Mouse (Mus musculus) forelimb bud, embryonic 11.5 days (tissue): ENCODE measurements around the gene Selenbp2.
"Not testable (repeated sequence)": the region's sequence is repeated elsewhere in the genome, so short reads cannot be mapped to it uniquely, and the experiment has no call there.

Experiments
- DNase-seq: peaks from one replicate; pipeline ENCODE4 v3.0.0-alpha.2; 2012; ENCODE audit warnings: low read depth, low spot score

Selenbp2 gene

DNA sequence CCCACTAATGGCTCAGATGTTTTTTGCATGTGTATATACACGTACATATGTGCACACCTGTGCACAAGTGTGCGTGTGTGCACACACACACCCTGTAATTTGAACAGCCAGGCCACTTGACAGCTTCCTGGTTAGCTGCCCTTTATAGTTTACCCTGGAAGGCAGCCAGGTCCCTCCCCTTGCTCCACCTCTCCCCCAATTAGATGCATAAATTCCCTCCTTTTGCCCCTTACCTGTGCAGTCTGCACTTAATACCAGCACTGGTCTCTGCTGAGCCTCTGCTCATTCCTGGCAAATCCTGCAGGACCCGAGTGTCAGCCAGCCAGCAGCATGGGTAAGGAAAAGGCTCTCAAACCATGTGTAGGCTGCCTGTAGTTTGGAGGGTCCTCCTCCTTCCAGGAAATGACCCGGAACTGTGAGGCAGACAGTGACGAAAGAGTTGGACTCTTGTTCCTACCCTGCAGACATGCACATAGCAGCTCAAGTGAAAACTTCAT lies at the start of gene Selenbp2:
Gene Selenbp2, plus strand, starts transcription at position 228 of the 497 bp plus-strand sequence.
- DNase-seq: no peak

DNA sequence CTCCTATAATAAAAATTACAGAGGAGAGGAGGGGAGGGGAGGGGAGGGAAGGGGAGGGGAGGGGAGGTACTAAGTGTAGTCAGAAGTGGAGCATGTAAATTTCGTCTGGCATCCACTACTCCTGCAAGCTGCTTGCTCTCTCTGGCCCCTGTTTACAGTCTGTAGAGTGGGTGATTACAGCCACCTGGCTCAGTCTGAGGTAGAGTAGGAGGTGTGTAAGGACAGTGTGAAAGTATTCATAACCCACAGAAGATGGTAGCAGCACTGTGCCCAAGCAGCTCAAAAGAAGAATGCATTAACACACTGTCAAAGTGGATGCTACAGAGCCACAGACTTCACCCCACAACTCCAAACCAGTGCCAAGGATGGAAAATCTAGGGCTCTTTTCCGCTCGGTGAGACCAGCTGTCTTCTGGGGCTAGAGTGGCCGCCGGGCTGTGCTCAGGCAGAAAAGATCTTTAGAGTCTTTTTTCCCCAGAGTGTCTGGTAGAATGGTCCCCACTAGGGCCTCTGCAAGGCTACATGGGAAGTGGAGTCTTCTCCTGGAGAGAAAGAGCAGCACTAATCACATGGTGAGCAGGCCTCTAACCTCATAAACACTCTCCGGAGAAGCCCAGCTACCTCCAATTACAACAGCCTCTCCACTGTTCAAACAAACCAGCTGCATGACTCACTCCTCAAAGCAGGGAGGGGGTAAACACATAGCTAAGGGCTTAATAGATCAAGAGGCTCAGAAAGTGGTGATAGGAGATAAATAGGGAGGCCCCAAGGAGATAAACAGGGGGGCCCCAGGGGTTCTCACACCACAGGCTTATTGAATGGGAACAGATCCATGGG lies 44.4 kb upstream of the Selenbp2 start:
- DNase-seq: peak; percentile 58

DNA sequence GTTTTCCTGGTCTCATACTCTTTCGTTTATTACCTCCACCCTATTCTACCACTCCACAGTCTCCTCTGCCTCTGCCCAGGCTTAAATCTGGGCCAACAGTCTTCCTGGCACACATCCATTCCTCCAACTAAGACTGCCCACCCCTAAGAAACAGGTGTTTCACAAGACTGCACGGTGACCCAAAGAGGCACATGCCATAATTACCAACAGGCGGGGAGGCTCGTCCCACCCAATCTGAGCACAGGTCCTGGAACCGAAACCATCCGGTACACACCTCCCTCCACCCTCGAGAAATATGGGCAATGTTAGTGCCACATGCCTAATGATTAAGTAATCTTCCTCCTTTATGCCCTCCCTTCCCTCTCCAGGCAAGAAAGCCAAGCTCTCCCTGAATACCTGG lies 42.9 kb upstream of the Selenbp2 start:
- DNase-seq: no peak

DNA sequence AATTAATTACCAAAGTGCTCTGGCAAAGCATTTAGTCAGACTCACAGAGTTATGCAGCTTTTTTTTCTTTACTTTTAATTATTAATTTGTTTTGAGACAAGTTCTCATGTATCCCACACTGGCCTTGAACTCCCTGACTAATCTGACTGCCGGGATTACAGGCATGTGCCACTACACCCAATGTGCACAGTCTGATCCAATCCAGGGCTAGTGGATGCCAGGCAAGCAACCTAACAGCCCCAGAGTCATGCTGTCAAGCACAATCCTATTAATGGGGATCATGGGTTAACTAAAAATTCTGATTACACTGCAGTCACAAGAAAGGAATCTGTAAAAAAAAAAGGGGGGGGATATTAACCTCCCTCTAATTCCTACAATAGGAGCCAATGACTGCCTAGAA lies 39.4 kb upstream of the Selenbp2 start:
- not testable (repeated sequence) for DNase-seq

DNA sequence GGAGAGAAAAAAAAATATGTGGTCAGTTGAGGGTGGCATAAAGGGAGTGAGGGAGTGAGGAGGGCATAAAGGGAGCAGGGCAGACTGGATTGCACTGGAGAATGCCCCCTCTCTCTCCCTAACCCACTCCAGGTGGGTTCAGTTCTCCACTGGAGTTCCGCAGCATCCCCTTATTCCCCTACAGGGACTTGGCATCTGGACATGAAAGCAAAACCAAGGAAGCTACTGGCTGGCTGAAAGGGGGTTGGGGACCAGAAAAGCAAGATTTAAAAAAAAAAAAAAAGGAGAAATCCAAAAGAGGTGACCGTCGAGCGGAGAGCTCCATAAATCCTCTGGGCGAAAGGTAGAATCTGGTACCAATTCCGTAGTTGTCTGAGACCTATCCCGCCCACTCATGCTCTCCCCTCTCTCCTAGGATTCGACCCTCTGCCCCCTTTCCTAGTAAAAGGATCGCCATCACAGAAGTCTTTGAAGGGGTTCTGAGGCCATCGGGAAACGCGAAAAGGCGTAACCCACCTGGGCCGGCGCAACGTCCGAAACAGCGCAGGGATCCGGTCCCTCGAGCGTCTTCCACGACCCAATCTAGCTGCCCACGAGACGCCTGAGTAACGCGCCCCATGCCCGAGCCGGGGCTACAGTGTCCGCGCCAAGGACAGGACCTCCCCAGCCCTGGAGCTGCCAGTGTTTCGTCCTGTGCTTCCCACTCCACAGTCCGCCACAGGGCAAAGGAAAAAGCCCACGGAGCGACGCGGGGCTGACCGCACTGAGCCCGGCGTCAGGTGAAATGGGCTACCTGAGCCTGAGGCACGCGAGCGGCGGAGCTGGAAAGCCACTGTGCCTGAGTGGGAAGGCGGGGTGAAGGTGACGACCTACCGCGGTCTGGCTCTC lies 35.3 kb upstream of the Selenbp2 start:
- not testable (repeated sequence) for DNase-seq

DNA sequence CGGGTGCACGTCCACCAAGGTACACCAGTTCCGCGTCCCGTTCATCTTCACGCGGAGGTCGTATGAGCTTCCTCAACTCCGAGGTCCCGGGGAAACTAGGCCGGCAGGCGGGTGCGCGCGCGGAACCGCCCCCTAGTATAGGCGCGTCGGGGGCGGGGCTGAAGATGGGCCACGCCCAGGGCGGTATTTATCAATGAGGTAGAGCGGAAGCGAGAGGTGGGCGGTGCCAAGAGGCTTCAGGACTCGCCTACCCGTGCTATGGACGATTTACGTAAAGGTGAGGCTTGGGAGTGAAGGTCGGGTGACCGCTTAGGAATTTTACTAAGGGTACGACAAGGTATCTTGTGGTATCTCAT lies 34.6 kb upstream of the Selenbp2 start, which contains the start of gene Tuft1:
Gene Tuft1, minus strand, starts transcription at position 133 of the 356 bp plus-strand sequence.
- DNase-seq: not testable (repeated sequence)

DNA sequence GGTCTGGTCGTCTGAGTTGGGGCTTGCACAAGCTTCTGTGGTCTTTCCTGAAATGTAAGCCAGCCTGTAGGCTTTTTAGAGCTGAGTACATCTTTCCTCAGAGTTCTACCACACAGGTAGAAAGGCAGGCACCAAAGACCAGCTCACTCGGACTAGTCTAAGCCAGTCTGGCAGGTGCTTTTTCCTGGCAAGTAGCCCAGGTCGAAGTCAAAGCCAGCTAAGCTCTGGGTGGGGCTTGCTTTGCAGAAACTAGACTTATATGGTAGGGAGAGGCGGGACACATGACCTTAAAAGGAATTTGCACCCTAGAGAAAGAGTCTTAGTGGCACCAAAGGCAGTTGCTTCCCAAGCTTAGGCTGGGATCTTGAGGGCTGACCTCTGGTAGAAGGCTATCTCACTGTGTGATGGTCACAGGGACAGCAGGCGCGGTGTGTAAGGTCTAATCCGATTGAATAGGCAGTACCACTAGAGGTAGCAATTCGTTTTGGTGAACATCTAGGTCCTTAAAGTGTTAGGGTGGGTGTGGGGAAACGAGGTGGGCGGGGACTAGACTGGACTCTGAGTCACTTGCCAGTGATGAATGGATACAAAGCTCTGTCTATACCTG lies 34.1 kb upstream of the Selenbp2 start:
- not testable (repeated sequence) for DNase-seq

DNA sequence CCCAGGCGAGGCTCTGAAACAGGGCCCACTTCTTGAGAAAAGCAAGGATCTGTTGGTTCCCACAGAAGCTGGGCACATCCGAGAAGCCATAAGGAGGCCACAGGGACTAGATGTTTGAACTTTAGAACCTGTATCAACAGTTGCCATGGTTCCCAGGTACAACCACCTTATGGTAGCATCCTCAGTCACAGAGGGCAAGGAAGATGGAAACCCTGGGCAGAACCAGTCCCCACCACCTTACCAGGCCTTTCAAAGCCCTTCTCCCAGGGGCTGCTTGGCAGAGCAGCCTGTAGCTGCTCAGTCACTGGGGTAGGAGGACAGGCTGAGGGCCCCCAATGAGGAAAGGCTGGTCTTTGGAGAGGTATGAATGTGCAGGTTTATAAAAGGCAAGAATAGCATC lies 32.5 kb upstream of the Selenbp2 start:
- DNase-seq: not testable (repeated sequence)

DNA sequence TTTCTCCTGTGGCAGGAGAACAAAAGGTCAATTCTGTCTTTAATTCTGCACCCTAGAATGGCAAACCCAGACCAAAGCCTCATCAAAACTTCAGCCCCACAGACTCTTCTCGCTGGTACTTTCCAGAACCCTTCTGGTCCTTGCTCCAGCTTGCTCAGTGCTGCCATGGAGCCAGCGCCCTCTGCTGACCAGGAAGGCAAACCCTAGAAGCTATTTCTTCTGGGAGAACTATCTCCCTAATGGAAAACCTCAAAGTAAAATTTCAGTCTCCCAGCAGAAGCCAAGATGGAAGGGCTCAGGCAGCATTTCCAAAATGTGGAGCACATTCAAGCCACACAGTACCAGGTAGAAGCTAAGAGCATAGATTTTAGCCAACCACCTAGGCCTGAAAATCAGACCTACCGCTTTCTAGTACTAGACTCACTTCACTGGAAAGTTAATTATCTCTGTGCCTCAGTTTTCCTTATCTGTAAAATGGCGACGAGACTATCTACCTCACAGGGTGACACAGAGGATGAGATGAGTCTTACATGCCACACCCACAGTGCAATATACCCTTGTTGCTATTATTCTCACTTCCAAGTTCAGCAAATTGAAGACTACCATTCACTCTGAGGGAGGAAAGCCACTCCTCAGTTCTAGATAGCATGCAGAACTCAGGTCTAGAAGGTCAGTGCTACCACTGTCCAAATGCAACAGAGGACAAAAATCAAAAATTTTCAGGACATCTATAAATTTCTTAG lies 28.1 kb upstream of the Selenbp2 start:
- not testable (repeated sequence) for DNase-seq

DNA sequence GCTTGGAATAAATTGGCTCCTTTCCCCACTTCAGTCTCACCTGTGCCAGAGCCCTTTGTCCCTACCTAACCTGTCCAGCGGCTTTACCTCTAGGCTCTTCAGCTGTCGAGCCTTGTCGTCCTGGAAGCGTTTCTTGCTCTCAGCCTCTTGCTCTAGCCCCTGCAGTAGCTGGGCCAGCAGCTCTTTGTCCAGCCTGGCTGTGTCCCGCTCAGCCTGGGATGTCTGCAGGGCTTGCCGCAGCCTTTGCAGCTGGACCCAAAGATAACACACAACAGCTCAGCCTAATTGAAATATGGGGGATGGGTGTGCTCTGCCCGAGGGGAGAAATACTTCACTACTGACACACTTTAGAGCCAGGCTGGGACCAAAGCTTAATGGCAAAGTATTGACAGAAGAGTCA lies 27.5 kb upstream of the Selenbp2 start:
- not testable (repeated sequence) for DNase-seq

DNA sequence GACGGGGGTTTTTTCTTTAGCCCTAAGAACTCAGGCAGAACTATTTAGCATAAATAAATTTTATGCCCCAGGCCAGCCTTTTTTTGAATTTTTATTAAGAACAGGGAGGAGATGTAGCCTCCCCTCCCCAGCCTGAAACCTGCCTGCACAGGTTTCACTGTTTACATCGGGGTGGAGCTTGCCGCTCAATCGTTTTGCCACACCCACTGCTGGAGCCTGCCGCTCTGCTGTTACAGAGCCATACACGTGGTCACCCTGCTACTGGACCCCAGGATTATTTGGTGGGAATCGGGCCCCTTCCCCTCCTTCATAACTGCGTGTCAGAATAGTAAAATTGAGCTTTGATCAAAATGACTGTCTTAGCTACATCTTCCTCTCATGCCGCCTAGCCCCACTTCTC lies 18.3 kb upstream of the Selenbp2 start:
- not testable (repeated sequence) for DNase-seq

DNA sequence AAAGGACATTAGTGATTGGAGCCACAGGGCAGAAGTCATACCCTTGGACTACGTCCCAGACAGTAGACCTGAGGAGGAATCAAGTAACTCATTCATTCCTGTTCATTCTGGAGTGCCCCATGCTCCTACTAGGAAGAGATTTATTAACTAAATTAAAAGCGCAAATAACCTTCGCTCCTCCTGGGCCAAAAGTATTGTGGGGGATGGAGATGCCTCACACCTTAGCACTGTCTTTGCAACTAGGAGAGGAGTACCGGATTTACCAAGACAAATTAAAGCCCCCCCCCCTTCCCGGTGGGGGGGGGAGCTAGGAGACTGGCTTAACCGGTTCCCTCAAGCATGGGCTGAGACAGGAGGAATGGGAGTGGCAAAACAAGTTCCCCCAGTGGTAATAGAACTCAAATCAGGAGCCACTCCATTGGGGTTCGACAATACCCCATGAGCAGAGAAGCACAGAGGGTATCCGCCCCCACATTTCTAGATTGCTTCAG lies 14.0 kb upstream of the Selenbp2 start:
- DNase-seq: no peak

DNA sequence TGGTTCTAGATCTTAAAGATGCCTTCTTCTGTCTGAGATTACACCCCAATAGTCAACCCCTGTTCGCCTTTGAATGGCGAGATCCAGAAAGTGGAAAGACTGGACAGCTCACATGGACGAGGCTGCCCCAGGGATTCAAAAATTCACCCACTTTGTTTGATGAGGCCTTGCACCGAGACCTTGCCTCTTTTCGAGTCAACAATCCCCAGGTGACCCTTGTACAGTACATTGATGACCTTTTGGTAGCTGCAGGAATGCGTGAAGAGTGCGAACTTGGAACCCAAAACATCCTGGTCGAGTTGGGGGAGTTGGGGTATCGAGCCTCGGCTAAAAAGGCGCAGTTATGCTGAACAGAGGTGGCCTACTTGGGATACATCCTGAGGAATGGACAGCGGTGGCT lies 13.3 kb upstream of the Selenbp2 start:
- not testable (repeated sequence) for DNase-seq

DNA sequence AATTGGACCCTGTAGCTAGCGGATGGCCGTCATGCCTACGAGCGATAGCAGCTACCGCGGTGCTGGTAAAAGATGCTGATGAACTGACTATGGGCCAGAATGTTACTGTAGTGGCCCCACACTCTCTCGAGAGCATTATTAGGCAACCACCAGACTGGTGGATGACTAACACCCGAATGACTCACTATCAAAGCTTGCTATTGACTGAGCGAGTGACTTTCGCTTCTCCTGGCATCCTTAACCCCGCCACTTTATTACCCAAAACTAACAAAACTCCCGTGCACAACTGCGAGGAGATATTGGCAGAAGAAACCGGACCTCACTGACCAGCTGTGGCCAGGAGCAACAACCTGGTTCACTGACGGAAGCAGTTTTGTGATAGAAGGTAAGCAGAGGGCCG lies 12.6 kb upstream of the Selenbp2 start:
- DNase-seq: no peak

DNA sequence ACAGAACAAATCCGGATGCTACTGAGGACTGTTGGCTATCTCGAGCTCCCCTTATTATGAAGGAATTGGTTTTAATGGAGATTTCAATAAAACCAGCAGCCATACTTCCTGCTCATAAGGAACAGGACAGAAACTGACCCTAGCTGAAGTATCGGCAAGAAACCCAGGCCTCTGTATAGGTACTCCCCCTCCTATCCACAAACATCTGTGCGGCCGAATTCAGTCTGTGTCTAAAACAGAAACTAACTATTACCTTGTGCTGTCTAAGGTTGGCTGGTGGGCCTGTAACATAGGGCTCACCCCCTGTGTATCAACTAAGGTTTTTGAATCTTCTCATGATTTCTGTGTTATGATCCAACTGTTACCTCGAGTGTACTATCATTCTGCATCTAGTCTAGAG lies 9.7 kb upstream of the Selenbp2 start:
- no peak for DNase-seq

DNA sequence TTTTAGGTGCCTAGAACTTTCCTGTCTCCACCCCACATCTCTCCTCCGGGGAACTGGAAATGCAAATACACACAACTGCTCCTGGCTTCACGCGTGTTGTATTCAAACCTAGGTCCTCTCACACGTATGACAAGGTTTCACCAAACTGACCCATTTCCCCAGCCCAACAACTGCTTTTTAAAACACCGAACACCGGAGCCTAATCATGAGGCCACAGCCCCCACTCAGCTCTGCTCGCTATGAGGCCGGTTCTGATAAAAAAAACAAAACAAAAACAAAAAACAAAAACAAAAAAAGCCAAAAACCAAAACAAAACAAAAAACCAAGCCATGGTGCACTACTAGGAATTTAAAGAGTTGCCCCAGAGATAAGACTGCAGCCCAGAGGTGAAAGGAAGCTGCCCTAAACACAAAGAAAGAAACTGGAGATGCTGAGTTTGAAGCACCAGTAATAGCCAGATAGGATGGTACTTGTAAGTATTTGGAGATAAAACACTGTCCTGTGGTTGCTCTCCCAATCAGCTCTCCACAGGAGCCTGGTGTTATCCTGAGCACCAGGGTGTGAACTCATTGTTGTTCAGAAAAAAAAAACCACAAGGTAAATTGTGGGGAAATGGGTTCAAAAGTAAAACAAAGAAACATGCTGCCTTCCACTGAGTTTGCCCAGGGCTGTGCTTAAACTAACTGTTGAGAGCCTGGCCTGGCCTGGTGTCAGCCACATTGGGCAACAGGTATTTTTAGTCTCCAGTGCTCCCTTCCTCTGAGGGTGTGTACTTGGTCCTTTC lies 7.2 kb upstream of the Selenbp2 start:
- DNase-seq: not testable (repeated sequence)

DNA sequence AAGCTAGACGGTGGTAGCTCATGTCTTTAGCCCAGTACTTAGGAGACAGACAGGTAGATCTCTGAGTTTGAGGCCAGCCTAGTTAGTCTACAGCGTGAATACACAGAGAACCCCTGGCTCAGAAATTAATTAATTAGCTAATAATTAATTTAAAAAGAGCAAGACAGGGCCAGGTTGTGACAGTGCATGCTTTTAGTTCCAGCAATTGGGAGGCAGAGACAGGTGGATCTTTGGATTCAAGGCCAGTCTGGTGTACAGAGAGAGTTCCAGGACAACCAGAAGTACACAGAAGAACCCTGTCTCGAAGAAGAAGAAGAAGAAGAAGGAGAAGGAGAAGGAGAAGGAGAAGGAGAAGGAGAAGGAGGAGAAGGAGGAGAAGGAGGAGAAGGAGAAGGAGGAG lies 4.7 kb upstream of the Selenbp2 start:
- DNase-seq: not testable (repeated sequence)

DNA sequence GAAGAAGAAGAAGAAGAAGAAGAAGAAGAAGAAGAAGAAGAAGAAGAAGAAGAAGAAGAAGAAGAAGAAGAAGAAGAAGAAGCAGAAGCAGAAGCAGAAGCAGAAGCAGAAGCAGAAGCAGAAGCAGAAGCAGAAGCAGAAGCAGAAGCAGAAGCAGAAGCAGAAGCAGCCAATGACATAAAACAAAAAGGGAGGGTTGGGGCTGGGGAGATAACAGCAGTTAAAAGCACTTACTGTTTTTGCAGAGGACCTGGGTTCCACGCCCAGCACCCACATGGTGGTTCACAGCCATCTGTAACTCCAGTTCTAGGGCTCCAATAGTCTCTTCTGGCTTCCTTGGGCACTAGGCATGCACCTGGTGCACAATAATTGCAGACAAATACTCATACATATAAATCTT lies 4.2 kb upstream of the Selenbp2 start:
- DNase-seq: not testable (repeated sequence)

DNA sequence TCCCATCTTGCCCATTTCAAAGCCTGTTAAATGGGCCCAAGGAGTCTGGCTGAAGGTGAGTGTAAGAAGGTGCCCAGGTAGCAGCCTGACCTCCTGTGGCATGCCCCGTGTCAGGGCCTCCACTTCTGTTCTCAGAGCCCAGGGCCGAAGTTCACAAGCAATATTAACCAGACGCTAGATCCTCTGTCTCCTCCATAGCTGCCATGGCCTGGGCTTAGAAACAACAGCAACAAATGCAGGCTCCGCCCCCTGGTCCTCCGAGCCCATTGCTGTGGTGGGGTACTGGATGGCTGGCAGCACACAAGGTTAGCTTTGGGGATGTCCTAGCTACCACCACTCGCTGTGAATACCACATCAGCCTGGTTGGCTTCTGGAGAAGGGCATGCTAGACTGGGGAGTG lies 3.2 kb upstream of the Selenbp2 start:
- not testable (repeated sequence) for DNase-seq

DNA sequence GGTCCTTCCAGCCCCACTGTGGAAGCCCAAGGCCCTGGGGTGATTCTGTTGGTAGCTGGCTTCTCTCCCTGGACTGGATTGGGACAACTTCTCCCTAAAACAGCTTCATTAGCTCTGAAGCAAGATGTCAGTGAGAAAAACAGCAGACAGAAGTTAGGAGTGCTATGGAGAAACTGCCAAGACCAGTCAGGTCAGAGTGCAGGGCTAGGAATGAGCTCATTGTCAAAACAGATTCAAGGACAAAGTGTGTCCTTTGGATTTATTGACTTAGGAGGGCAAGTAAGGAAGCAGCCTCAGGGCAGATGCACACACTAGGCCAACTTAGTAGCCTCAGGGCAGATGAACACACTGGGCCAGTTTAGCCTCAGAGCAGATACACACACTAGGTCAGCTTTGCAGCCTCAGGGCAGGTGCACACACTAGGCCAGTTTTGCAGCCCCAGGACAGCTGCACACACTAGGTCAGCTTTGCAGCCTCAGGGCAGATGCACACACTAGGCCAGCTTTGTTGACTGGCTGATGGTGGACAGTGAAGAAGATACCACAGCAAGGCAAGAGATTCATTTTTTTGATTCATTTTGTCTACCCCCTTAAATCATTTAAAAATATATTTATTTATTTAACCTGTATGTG lies 2.6 kb upstream of the Selenbp2 start:
- no peak for DNase-seq
